Mouse (Mus musculus) C2C12 (cell line): ENCODE results near the gene Specc1.

Source experiments
- CTCF ChIP-seq: IDR thresholded peaks from one replicate; pipeline ENCODE4 v1.5.1; 2011; ENCODE audit not compliant: control insufficient read depth, insufficient read depth, insufficient read length
- MYOD1 ChIP-seq: IDR thresholded peaks from one replicate; pipeline ENCODE4 v1.6.1; 2011; ENCODE audit warnings: low read depth; ENCODE audit not compliant: control insufficient read depth, insufficient read length
- MYOG ChIP-seq: IDR thresholded peaks from one replicate; pipeline ENCODE4 v1.6.1; 2011; ENCODE audit not compliant: control insufficient read depth, insufficient read length; ENCODE audit errors: extremely low read depth
- USF1 ChIP-seq: IDR thresholded peaks from one replicate; pipeline ENCODE4 v1.6.1; 2011; ENCODE audit warnings: low read depth, mild to moderate bottlenecking, control low read depth, moderate library complexity

GRCm38 (mm10) chr11:62243871-62244270 is 287.3 kb downstream of the Specc1 start:
- TF ChIP-seq CTCF (no peak), USF1 (no peak), MYOG (no peak), MYOD1 (no peak)
